Mouse (Mus musculus) E14TG2a.4 (cell line): Measurements from ENCODE around the gene Mapk14.

Experiments
- CTCF ChIP-seq: conservative IDR thresholded peaks from 2 replicates; pipeline ENCODE4 v1.5.1; 2014; ENCODE audit warnings: low read length
- NANOG ChIP-seq: IDR thresholded peaks from 2 replicates; pipeline ENCODE4 v1.6.1; 2014; ENCODE audit warnings: borderline replicate concordance, low read length, mixed read lengths
- POU5F1 ChIP-seq: IDR thresholded peaks from 2 replicates; pipeline ENCODE4 v1.6.1; 2014; ENCODE audit warnings: low read length, borderline replicate concordance

GRCm38 (mm10) chr17:28682311-28683084 lies 8.6 kb upstream of the Mapk14 start:
- TF ChIP-seq CTCF (no peak), POU5F1 (no peak), NANOG (no peak)
